Mouse (Mus musculus) right cerebral cortex, postnatal 36 days (tissue): Measurements from ENCODE around the gene Olfr365.

ENCODE experiments used
- DNase-seq, 2 experiments: peaks; one replicate each; pipeline ENCODE4 v3.0.0; 2022; ENCODE audit warnings: low spot score in 2 of 2, mixed read lengths in 1 of 2

Olfr365 gene

GRCm38 (mm10) chr2:37187898-37188297 lies at the start of gene Olfr365:
TSS of gene Olfr365 (plus strand) at chr2:37188198.
- DNase-seq, result no peak

DNA sequence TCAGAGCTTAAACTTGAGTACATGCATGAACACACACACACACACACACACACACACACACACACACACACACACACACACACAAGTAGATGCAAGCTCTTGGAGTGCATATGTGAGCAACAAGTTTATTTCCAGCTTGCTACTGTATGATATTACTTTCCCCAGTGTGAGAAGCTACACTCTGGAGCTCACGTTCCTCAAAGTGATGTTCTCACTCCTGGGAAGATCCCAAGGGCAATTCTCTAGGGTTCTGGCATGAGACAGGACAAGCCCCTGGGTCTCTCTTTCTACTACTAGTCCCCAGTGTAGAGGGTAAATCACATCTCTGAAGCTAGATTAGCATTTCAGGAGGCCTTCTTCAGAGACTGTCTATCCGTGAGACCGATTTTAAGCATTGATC lies 49.0 kb upstream of the Olfr365 start, which contains the start of gene Olfr364-ps1:
TSS of gene Olfr364-ps1 (plus strand) at position 301 of the 400 bp plus-strand sequence.
- no peak for DNase-seq

DNA sequence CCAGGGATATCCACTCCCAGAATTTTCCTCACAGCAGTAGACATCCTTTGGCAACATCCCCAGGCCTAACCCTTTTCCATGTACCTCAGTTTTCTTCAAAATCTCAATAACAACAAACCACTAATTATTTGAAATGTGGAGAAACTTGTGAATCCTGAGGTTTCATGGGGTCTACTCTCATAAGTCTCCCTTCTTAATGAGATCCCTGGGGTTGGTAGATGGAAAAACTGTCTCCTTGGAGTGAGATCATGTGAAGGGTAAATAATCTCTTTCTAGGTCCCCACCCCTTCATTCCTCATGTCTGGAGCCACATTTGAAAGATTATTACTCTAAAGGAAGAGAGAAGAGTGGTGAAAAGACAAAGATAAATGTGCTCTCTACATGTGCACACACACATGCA lies 23.3 kb downstream of the Olfr365 start, which contains the start of gene Olfr366:
TSS of gene Olfr366 (plus strand) at position 301 of the 400 bp plus-strand sequence.
- DNase-seq, result no peak
